Mouse (Mus musculus): ENCODE data around the gene Hdgf.

Hdgf gene

GRCm38 (mm10) chr3:87909874-87910273 lies 3.8 kb downstream of the Hdgf start:
- peak; percentile 36 for DNase-seq (ENCODE audit: low read depth, low spot score)

- DNase-seq (ENCODE audit: low read depth, low spot score) = peak; percentile 74
Observed at GRCm38 (mm10) chr3:87910573-87911141, 4.5 kb downstream of the Hdgf start.

- no peak for DNase-seq (ENCODE audit: low read depth, low spot score)
Observed at GRCm38 (mm10) chr3:87913491-87913890, 7.4 kb downstream of the Hdgf start.

- DNase-seq (ENCODE audit: low read depth, low spot score) = no peak
Observed at GRCm38 (mm10) chr3:87913891-87914290, 7.8 kb downstream of the Hdgf start.

DNA sequence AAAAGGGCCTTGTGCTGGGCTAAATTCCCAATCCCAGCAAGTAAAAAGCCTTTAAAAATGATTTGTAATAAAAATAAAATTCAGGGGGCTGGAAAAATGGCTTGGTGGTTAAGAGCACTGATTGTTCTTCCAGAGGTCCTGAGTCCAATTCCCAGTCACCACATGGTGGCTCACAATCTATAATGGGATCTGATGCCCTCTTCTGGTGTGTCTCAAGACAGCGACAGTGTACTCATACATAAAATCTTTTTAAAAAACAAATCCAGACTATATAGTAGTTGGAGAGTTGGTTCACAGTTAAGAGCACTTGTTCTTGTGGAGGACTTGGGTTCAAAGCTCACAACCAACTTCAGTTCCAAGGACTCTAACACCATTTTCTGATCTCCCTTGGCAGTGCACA lies 10.9 kb downstream of the Hdgf start:
- DNase-seq (ENCODE audit: low read depth, low spot score) = no peak

GRCm38 (mm10) chr3:87918551-87918950 lies 12.4 kb downstream of the Hdgf start:
- no peak for DNase-seq (ENCODE audit: low read depth, low spot score)

- peak; percentile 88 for DNase-seq (ENCODE audit: low read depth, low spot score)
Observed at GRCm38 (mm10) chr3:87919336-87920108, 13.4 kb downstream of the Hdgf start, which contains the start of gene Mrpl24. Mrpl24 (plus strand) TSS chr3:87919506.

DNA sequence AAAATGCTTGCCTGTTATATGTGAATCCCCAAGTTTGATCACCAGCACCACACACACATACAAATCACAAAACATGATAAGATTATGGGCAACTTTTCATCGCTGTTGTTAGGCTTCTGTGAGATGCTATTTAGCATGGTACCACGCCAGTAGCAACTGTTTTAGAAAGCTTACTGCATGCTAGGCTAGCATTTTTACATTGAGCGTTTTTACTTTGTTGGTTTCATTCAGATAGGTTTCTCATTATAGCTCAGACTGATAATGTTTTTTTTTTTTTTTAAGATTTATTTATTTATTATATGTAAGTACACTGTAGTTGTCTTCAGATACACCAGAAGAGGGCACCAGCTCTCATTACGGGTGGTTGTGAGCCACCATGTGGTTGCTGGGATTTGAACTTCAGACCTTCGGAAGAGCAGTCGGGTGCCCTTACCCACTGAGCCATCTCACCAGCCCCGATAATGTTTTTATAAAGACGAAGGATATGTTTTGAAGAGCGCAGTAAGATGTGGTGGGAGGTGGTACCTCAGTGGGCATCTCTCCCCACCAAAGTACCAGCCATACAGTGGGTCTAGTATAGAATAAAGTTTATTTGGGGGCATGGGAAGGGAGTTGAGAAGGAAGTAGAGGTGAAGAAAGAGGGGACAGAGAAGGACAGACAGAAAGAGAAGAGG lies 14.3 kb downstream of the Hdgf start:
- no peak for DNase-seq (ENCODE audit: low read depth, low spot score)

GRCm38 (mm10) chr3:87924996-87925395 lies 18.9 kb downstream of the Hdgf start:
- DNase-seq (ENCODE audit: low read depth, low spot score) = no peak

DNA sequence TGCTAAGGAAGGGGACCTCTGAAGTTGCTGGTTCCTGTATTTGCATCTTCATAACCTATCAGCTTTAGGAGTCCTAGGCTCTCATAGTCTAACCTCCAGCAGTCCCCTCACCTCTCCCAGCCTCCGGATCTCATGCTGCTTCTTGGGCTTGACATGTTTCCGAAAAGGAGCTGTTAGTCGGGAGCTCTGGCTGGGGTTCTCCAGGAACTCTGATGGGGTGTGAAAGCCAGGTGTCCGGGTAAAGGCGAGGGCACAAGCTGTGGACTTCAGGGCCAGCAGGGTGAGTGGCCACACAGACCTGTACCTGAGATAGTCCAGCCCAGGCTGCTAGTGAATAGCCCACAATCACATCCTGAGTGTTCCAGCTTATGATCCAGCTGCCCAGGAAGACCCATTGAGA lies 21.3 kb downstream of the Hdgf start:
- no peak for DNase-seq (ENCODE audit: low read depth, low spot score)

GRCm38 (mm10) chr3:87929341-87930077 lies 23.4 kb downstream of the Hdgf start:
- DNase-seq (ENCODE audit: low read depth, low spot score) = no peak

DNA sequence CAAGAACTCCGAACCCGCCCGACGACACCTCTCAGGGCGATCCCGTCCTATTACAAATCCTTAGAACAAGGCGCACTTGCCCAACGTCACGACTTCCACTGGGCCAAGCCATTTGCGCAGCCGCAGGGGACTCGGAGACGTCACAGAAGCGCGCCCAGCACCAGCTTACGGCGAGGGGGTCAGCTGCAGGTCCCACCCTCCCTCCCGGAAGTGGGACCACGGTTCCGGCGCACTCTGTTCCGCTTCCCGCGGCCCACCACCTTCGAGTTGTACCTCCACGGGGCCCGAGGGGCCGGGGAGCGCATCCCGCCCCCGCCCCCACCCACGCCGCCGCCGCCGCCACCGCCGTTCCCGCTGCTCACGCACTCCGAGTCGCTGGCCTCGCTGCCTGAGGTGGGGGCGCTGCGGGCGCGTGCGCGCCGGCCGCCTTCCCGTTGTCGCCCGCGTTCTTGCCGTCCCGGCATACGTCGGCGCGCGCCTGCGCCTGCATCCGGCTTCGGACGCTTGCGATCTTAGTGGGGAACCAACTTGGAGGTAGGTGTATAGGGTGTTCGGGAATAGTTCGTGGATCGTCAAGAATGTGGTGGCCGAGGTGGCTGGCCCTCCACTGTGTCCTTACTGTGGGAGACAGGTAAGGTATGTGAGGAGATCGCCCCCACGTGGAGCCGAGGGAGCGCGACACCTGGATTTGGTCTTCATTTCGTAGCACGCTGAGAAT lies 24.1 kb downstream of the Hdgf start, which contains the start of the genes Isg20l2 and Rrnad1:
TSS of gene Isg20l2 (plus strand) at position 237 of the 718 bp plus-strand sequence.
TSS of gene Rrnad1 (minus strand) at position 640 of the 718 bp plus-strand sequence.
- DNase-seq (ENCODE audit: low read depth, low spot score) = peak; percentile 96

DNA sequence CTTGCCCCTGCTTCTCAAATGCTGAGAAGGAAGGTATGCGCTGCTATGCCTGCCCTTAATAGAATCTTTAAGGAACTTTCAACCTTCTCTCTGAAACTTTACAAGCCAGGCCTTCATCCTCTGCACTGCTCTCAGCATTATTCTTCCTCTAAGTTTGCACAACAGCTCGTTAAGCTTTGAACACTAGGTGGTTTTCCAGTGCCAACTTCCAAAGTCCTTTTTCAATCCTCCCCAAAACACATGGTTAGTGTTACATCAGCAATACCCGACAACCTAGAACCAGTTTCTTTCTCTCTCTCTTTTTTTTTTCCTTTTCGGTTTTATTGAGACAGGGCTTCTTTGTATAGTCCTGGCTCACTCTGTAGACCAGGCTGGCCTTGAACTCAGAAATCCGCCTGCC lies 27.9 kb downstream of the Hdgf start:
- DNase-seq (ENCODE audit: low read depth, low spot score) = no peak

GRCm38 (mm10) chr3:87934501-87934900 lies 28.4 kb downstream of the Hdgf start:
- no peak for DNase-seq (ENCODE audit: low read depth, low spot score)

- no peak for DNase-seq (ENCODE audit: low read depth, low spot score)
Observed at GRCm38 (mm10) chr3:87935201-87935600, 29.1 kb downstream of the Hdgf start.

DNA sequence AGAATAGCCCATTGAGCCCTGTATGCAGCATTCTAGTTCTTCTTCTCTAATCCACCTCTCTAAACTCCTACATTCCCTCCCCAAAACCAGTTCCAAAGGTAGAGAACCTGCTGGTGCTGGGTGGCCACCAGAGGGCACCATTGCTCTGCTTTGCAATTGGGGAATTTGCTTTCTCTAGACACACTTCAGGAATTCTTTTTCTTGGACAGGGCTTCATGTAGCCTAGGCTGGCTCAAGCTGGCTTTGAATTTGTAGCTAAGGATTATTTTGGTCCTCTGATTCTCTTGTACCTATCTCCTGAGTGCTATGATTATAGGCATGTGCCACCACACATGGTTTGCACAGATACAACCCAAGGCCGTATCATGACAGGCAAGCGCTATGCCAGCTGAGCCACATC lies 29.7 kb downstream of the Hdgf start:
- peak; percentile 44 for DNase-seq (ENCODE audit: low read depth, low spot score)

DNA sequence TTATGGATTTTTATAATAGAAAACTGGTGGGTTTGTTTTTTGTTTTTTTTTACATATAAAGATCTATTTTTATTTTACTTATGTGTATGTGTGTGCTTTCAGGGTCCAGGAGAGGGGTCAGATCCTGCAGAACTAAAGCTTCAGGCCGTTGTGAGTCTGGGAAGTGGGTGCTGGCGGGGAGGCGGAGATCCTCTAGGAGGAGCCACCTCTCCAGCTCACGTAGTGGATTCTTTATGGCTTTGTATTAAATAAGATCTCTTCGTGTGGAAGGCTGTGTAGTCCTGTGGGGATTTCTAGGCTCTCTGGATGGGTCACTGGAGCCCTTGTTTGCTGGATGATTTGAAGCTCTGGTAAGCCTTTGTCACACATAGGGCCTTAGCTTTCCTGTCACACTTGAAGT lies 34.5 kb downstream of the Hdgf start:
- no peak for DNase-seq (ENCODE audit: low read depth, low spot score)

DNA sequence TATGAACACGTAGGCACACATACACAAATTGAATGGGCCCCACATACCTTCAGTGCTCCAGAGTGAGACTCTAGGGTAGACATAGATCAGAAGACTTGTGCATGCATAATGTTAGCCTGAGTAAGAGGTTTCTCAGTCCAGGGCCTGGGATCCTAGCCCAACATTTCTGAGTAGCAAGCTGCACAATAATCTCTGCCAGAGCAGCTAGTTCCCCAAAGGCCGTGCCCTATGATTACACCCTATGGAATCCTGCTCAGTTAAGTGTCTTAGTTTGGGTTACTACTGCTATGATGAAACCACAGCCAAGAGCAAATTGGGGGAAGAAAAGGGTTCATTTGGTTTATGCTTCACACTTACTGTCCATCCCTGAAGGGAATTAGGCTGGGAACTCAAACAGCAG lies 36.4 kb downstream of the Hdgf start:
- DNase-seq (ENCODE audit: low read depth, low spot score) = no peak

- no peak for DNase-seq (ENCODE audit: low read depth, low spot score)
Observed at GRCm38 (mm10) chr3:87943586-87943985, 37.5 kb downstream of the Hdgf start.

- DNase-seq (ENCODE audit: low read depth, low spot score) = no peak
Observed at GRCm38 (mm10) chr3:87944838-87945600, 38.9 kb downstream of the Hdgf start.

Data from skeletal muscle tissue, adult 2 months (tissue).